Mouse (Mus musculus): ENCODE data around the gene Agrp.

GRCm38 (mm10) chr8:105639835-105640234, 2.6 kb upstream of the Agrp start:
- TF ChIP-seq CTCF (conservative IDR thresholded peaks at IDR 0.05; ENCODE audit: low read length) (no peak), POU5F1 (IDR thresholded peaks at IDR 0.05; ENCODE audit: borderline replicate concordance, low read length) (no peak), NANOG (IDR thresholded peaks at IDR 0.05; ENCODE audit: borderline replicate concordance, low read length) (no peak)

Measured in E14TG2a.4 (cell line).